Mouse (Mus musculus): Measurements from ENCODE around the gene Map4k4. TPM values are rescaled to one million over a fixed set of nuclear protein-coding genes. Genes with fewer than 3 reads are reported as not detected.

The Map4k4 gene
- total and polyA plus RNA-seq, 2 experiments from 2014 or later, result 21.3 to 241 TPM

- WGBS, result 72% methylated on average over 3 of the region's 3 CpGs
- H3K4me3 ChIP-seq (ENCODE audit: low read depth, low read length), result no peak overlapping the region
- no peak for TF ChIP-seq CTCF (IDR thresholded peaks at IDR 0.05; ENCODE audit: low read depth)
Measured at GRCm38 (mm10) chr1:40023748-40024147, 123.0 kb downstream of the Map4k4 start.

GRCm38 (mm10) chr1:40024554-40025320 lies 124.0 kb downstream of the Map4k4 start:
- DNase-seq (no peak), ATAC-seq (no peak)
- TF ChIP-seq CTCF (IDR thresholded peaks at IDR 0.05; ENCODE audit: low read depth), result no peak
- 92% methylated on average over 27 of the region's 27 CpGs for WGBS
- Histone ChIP-seq H3K4me2 (ENCODE audit: low read depth) (no peak overlapping the region), H3K9me3 (ENCODE audit: low read length) (no peaks in the 10 kb centered on the region), H3K36me3 (ENCODE audit: insufficient read depth) (peaks cover 72% of the 10 kb centered on the region), H3K4me3 (ENCODE audit: low read depth, low read length) (no peak overlapping the region), H3K4me1 (ENCODE audit: insufficient read depth) (no peaks in the 10 kb centered on the region), H3K27ac (ENCODE audit: low read depth, low read length) (no peak overlapping the region), H3K27me3 (ENCODE audit: insufficient read depth, low read length) (no peaks in the 10 kb centered on the region), H3K9ac (no peak overlapping the region)

More at GRCm38 (mm10) chr1:40023748-40024147, 123.0 kb downstream of the Map4k4 start:
- H3K4me1 ChIP-seq (ENCODE audit: insufficient read depth), result no peaks in the 10 kb centered on the region
- H3K9ac ChIP-seq, result no peak overlapping the region
- no peaks in the 10 kb centered on the region for H3K9me3 ChIP-seq (ENCODE audit: low read length)
- ATAC-seq, result no peak
- H3K27me3 ChIP-seq (ENCODE audit: insufficient read depth, low read length), result no peaks in the 10 kb centered on the region
- H3K4me2 ChIP-seq (ENCODE audit: low read depth), result no peak overlapping the region
- no peak for DNase-seq
- peaks cover 74% of the 10 kb centered on the region for H3K36me3 ChIP-seq (ENCODE audit: insufficient read depth)
- H3K27ac ChIP-seq (ENCODE audit: low read depth, low read length), result no peak overlapping the region

GRCm38 (mm10) chr1:40025416-40025815 lies 124.7 kb downstream of the Map4k4 start:
- H3K9me3 ChIP-seq (ENCODE audit: low read length), result no peaks in the 10 kb centered on the region
- no peak for DNase-seq
- ATAC-seq, result no peak
- no peaks in the 10 kb centered on the region for H3K27me3 ChIP-seq (ENCODE audit: insufficient read depth, low read length)
- no peak overlapping the region for H3K27ac ChIP-seq (ENCODE audit: low read depth, low read length)
- H3K4me2 ChIP-seq (ENCODE audit: low read depth), result no peak overlapping the region
- H3K4me1 ChIP-seq (ENCODE audit: insufficient read depth), result no peaks in the 10 kb centered on the region
- no peak overlapping the region for H3K4me3 ChIP-seq (ENCODE audit: low read depth, low read length)
- H3K9ac ChIP-seq, result no peak overlapping the region
- 89% methylated on average over 5 of the region's 5 CpGs for WGBS
- no peak for TF ChIP-seq CTCF (IDR thresholded peaks at IDR 0.05; ENCODE audit: low read depth)
- peaks cover 65% of the 10 kb centered on the region for H3K36me3 ChIP-seq (ENCODE audit: insufficient read depth)

GRCm38 (mm10) chr1:40027116-40027620 lies 126.5 kb downstream of the Map4k4 start:
- Histone ChIP-seq H3K4me2 (ENCODE audit: low read depth) (no peak overlapping the region), H3K4me3 (ENCODE audit: low read depth, low read length) (no peak overlapping the region), H3K27me3 (ENCODE audit: insufficient read depth, low read length) (no peaks in the 10 kb centered on the region), H3K36me3 (ENCODE audit: insufficient read depth) (peaks cover 54% of the 10 kb centered on the region), H3K4me1 (ENCODE audit: insufficient read depth) (no peaks in the 10 kb centered on the region), H3K27ac (ENCODE audit: low read depth, low read length) (no peak overlapping the region), H3K9me3 (ENCODE audit: low read length) (no peaks in the 10 kb centered on the region), H3K9ac (no peak overlapping the region)
- DNase-seq, result no peak
- no peak for TF ChIP-seq CTCF (IDR thresholded peaks at IDR 0.05; ENCODE audit: low read depth)
- WGBS, result 88% methylated on average over 7 of the region's 7 CpGs
- no peak for ATAC-seq

GRCm38 (mm10) chr1:40028207-40028998 lies 127.7 kb downstream of the Map4k4 start:
- Histone ChIP-seq H3K4me3 (ENCODE audit: low read depth, low read length) (no peak overlapping the region), H3K27me3 (ENCODE audit: insufficient read depth, low read length) (no peaks in the 10 kb centered on the region), H3K36me3 (ENCODE audit: insufficient read depth) (peaks cover 42% of the 10 kb centered on the region)

GRCm38 (mm10) chr1:40029597-40029996 lies 128.9 kb downstream of the Map4k4 start:
- Histone ChIP-seq H3K9ac (no peak overlapping the region), H3K4me3 (ENCODE audit: low read depth, low read length) (no peak overlapping the region), H3K27ac (ENCODE audit: low read depth, low read length) (no peak overlapping the region), H3K4me1 (ENCODE audit: insufficient read depth) (no peaks in the 10 kb centered on the region), H3K27me3 (ENCODE audit: insufficient read depth, low read length) (no peaks in the 10 kb centered on the region), H3K9me3 (ENCODE audit: low read length) (no peaks in the 10 kb centered on the region), H3K36me3 (ENCODE audit: insufficient read depth) (peaks cover 32% of the 10 kb centered on the region), H3K4me2 (ENCODE audit: low read depth) (no peak overlapping the region)
- WGBS, result 94% methylated on average over 5 of the region's 5 CpGs
- no peak for ATAC-seq
- no peak for TF ChIP-seq CTCF (IDR thresholded peaks at IDR 0.05; ENCODE audit: low read depth)
- DNase-seq, result no peak

More at GRCm38 (mm10) chr1:40028207-40028998, 127.7 kb downstream of the Map4k4 start:
- DNase-seq, result no peak
- H3K27ac ChIP-seq (ENCODE audit: low read depth, low read length), result no peak overlapping the region
- H3K9me3 ChIP-seq (ENCODE audit: low read length), result no peaks in the 10 kb centered on the region
- no peaks in the 10 kb centered on the region for H3K4me1 ChIP-seq (ENCODE audit: insufficient read depth)
- peak; percentile 28 for ATAC-seq
- no peak overlapping the region for H3K9ac ChIP-seq
- TF ChIP-seq CTCF (IDR thresholded peaks at IDR 0.05; ENCODE audit: low read depth), result no peak
- 89% methylated on average over 12 of the region's 12 CpGs for WGBS
- H3K4me2 ChIP-seq (ENCODE audit: low read depth), result no peak overlapping the region

Measured in forebrain, postnatal 0 days (tissue).